Mouse (Mus musculus) right cerebral cortex, postnatal 36 days (tissue): ENCODE measurements around the gene Col12a1.
"Not testable (repeated sequence)": the region's sequence is repeated elsewhere in the genome, so short reads cannot be mapped to it uniquely, and the experiment has no call there.

Experiments
- DNase-seq, 2 experiments: peaks; one replicate each; pipeline ENCODE4 v3.0.0; 2022; ENCODE audit warnings: low spot score in 2 of 2, mixed read lengths in 1 of 2

Col12a1 gene

DNA sequence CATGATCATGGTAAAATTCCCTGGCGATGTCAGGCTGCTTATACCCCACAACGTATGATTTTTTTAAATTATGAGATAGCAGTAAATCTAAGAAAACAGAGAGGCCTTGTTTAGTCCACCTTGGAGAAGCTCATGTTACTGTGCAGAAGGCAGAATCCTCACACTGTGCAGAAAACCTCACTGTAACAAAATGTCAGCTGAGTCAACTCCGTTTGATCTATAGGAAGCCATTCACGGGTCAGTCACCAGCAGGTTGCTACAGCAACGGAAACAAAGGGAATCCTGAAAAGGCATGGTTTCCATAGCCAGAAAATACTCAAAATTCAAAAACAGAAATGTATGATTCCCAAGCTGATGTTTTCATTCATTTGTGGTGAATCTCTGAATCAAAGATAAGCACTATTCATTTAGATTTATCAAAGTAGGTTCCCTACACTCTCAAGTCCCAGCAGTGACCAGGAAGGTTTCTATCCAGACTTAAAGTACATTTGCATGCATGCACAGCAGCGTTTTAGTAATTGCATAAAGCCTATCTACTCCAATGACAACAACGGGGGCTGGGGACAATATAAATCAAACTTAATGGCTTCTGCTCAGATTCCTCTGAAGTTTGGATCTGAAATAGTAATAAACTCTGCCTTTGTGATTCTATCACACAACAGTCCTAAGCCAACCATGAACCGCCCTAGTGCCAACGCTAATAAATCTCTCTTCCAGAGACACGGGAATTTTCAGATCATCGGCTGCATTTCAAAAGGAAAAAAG is 28.7 kb downstream of the Col12a1 start:
- no peak for DNase-seq

DNA sequence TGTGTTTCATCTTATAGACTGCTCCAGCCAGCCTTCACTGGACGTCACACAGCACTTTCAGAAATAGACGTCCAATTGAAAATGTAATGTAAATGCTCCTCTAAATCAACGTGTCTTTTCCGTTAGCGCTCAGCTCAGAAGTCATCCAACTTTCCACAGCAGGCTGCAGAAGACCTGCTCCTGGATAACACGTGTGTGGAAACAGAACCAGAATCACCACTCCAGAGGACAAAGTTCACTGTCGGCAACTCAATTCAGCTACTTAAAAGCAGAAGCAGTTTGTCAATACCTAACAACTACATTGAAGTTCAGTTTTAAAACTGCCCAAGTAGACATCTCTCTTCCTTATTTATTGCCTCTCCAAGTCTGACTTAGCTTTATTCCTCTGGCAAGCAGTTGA is 29.3 kb downstream of the Col12a1 start:
- no peak for DNase-seq

GRCm38 (mm10) chr9:79687227-79687626 is 31.4 kb downstream of the Col12a1 start:
- DNase-seq: no peak

- no peak for DNase-seq
These were observed 32.6 kb downstream of the Col12a1 start for GRCm38 (mm10) chr9:79686049-79686448.

- DNase-seq: no peak
These were observed 38.0 kb downstream of the Col12a1 start for GRCm38 (mm10) chr9:79680453-79681240.

- DNase-seq: not testable (repeated sequence)
These were observed 49.8 kb downstream of the Col12a1 start for GRCm38 (mm10) chr9:79668806-79669205.

DNA sequence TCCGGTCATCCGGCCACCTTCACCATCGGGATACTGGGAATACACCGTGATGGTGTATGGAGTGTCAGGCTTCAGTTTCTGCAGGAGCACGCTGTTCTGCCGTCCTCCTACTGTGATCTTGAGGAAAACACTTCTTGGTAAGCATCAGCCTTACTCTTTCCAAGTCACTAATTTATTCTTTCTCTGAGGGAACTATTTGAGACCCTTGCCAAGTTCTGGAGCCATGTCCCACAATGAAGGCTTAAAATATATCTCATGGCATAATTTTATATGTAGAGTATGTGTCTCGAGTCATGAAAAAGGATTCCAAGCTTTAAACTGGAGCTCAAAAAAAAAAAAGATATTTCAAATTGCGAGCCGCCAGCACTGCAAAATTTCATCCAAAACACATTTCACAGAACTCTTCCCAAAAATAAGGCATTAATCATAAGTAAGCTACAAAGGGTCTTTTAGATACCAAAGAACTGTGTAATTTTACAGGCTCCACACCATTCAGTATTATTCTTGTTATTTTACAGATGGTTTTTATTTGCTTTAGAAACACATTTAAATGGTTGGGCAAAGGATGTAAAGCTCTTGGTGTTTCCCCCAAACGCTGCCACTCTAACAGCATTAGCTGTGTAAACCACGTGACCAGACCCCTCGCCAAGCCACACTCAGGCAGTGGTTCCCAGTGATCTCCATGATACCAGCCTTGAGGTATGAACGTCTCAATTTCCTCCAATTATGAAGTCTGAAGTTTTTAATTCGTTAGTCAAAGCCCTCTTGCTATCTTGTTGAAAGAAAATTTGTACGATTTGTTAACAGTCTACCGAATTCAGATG is 65.1 kb downstream of the Col12a1 start:
- no peak for DNase-seq

- no peak for DNase-seq
These were observed 70.0 kb downstream of the Col12a1 start for GRCm38 (mm10) chr9:79648587-79648986.

GRCm38 (mm10) chr9:79645757-79646156 is 72.9 kb downstream of the Col12a1 start:
- DNase-seq: no peak

DNA sequence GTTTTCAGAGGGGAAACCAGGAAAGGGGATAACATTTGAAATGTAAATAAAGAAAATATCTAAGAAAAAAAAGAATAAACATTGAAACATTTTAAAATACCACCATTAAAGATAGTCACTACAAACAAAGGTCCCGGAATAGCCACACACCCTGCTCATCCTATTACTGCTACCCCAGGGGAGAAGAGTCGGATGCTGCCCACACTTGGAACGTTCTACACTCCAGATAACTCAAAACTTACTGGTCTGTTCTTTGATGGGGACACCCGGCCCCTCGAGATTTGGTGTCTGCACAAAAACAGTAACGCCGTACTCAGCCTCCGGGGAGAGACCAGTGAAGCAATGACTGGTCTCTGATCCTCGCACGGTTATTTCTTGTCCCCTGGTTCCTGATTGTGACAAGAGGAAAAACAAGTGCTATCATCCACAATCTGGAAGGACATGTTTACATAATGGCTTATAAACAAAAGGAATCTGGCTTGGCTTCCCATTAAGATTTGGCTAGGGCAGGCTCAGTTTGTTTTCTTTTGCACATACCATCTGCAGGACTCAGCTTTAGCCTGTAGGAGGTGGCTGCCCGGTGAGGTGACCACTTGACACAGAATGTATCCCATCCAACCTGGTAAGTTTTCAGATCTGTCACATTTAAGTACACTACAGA is 79.1 kb downstream of the Col12a1 start:
- DNase-seq: no peak

GRCm38 (mm10) chr9:79637879-79638278 is 80.8 kb downstream of the Col12a1 start:
- no peak for DNase-seq

GRCm38 (mm10) chr9:79634076-79634475 is 84.6 kb downstream of the Col12a1 start:
- no peak for DNase-seq

DNA sequence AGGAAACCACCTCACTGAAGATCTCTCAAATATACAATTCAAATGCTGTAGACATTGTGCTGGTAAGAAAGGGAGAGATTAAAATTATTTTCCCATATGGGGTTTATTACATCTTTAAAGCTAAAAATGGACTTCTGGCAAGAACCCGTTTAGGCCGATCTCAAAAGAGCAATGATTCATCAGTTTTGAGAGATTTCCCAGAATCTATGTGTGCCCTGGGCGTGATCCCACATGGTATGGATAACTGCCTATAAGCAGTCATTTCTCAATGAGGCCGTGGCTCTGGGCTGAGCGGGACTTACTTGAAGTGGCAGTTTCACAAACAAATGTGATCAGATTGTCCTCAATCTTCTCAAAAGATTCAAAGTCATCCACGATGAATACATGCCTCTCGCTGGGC is 87.4 kb downstream of the Col12a1 start:
- DNase-seq: no peak

DNA sequence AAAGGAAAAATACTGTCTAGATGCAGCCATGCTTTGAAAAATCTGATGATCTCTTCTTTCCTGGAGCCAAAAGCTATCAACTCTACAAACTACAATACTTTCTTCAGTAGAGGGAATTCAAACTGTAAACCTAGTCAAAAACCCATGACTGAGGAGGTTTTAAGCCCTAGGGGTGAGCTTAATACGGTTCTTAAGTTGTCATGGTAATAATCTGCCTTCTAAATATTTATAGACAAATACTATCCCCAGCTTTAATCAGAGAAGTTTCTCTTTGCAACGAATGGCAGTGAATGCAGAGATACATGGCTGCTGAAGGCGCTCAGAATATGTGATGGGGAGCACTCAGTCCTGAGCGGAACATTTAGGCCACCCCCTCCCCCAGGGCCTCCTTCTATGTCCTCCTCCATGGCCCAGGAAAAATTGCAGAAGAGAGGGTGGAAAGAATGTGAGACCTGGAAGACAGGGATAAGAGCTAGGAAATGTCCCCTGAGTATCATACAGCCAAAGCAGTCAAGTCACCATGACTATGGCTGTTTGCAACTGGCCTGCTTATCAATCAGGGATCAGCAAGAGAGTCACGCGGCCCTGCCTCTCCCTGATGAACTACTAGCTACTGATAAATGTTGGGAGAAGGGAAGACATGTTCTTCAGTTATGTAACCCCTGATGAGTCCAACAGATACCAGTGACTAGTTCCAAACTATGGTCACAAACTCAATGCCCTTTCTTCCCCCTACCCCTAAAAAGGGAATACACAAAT is 99.6 kb downstream of the Col12a1 start:
- no peak for DNase-seq

DNA sequence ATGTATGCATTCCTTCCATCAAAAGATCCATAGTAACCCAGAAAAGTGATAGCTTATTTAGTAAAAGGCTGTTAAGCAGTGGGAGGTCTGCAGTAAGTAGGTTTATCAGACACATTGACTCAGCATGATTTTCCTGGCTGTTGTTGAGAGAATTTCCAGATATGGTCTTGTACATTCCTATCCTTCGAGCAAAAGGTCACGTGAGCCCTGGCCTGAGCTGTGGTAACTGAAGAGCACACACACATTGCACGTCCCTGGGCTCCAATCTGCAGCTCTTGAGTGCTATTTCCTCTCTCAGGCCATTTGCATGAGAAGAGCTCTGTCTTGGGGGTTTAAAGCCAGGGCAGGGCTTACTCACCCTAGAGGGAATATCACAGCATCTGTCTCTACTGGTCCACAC is 101.3 kb downstream of the Col12a1 start:
- no peak for DNase-seq

DNA sequence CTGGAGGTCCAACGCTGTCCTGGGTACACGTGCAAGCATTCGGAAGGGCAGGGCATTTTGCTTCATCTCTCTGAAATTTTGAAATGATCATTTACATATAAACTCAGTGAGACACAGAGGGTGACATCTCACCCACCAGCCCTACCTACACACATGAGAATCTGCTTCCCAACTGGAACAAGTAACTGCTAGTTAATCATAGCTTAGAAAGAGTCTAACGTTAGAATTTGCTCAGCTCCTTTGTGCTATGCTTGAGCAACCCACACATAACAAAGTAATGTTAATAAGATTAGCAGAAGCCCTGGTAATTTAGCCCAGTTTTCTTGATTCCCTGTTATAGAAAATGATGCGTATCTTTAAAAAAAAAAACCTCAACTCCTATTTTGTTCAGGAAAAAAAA is 102.6 kb downstream of the Col12a1 start:
- no peak for DNase-seq

- DNase-seq: no peak
These were observed 108.3 kb downstream of the Col12a1 start for GRCm38 (mm10) chr9:79610286-79610685.

GRCm38 (mm10) chr9:79609661-79610060 is 109.0 kb downstream of the Col12a1 start:
- no peak for DNase-seq

DNA sequence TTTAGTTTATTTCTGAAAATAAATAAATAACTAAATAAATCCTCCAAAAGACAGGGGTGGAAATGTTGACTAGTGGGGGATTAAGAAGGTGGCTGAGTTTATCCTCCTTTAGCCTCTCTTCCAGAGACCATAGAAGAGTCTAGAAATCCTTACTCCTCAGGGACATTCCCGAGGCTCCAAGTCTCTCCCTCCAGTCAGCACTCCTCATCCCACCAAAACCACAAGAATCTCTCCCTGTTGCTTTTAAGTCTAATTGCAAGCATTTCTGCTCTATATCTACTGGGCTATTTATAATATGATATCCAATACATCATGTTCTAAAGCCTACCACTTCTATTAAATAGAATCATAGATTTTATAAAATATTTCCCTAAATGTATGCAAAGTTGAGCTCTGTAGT is 109.8 kb downstream of the Col12a1 start:
- no peak for DNase-seq

- no peak for DNase-seq
These were observed 110.5 kb downstream of the Col12a1 start for GRCm38 (mm10) chr9:79608062-79608531.

GRCm38 (mm10) chr9:79606122-79606521 is 112.5 kb downstream of the Col12a1 start:
- no peak for DNase-seq
